Mouse (Mus musculus) liver, embryonic 14.5 days (tissue): ENCODE measurements around the gene Me1. TPM values are rescaled to one million over a fixed set of nuclear protein-coding genes. Genes with fewer than 3 reads are reported as not detected.

Experiments used
- ATAC-seq: fragments of 200-750 bp; cut with Nextera tagmentation; 2 replicates; pipeline ENCODE4 v1.8.0; 2017; ENCODE audit warnings: moderate number of reproducible peaks, mild to moderate bottlenecking, moderate library complexity; ENCODE audit not compliant: insufficient read depth
- DNase-seq, 3 experiments: peaks; one replicate each; pipeline ENCODE4 v3.0.0-alpha.2; 2012 to 2013; ENCODE audit warnings: low read depth in 3 of 3, low spot score in 3 of 3
- H3K27ac ChIP-seq: fragments of 300-500 bp; sonication (generic); 2 replicates; pipeline ENCODE4 v1.5.1; 2014; ENCODE audit warnings: moderate library complexity, mild to moderate bottlenecking, control low read depth, inconsistent platforms
- H3K27me3 ChIP-seq: fragments of 300-500 bp; sonication (generic); 2 replicates; pipeline ENCODE4 v1.6.1; 2014; ENCODE audit warnings: mild to moderate bottlenecking, low read length, moderate library complexity; ENCODE audit not compliant: control insufficient read depth, insufficient read depth
- H3K36me3 ChIP-seq: fragments of 300-500 bp; sonication (generic); replicated peaks from 2 replicates; pipeline ENCODE4 v1.6.1; 2014; ENCODE audit warnings: low read depth; ENCODE audit not compliant: control insufficient read depth, insufficient read depth
- H3K4me1 ChIP-seq, 2 experiments: fragments of 200-500 bp in 1 of 2; fragments of 300-500 bp in 1 of 2; sonication (generic) in 1 of 2; replicated peaks; 2 replicates each; pipeline ENCODE4 v1.6.1; 2012 to 2014; ENCODE audit warnings: antibody characterized with exemption in 1 of 2, inconsistent platforms in 1 of 2, low read length in 1 of 2; ENCODE audit not compliant: control insufficient read depth in 2 of 2, insufficient read depth in 2 of 2
- H3K4me2 ChIP-seq: fragments of 300-500 bp; sonication (generic); 2 replicates; pipeline ENCODE4 v1.6.1; 2014; ENCODE audit warnings: low read depth, mild to moderate bottlenecking, control low read depth, moderate library complexity
- H3K4me3 ChIP-seq, 2 experiments: fragments of 200-500 bp in 1 of 2; fragments of 300-500 bp in 1 of 2; sonication (generic) in 1 of 2; 2 replicates each; pipeline ENCODE4 v1.5.1; 2012 to 2014; ENCODE audit warnings: low read depth in 2 of 2, low read length in 2 of 2, mild to moderate bottlenecking in 2 of 2, control low read depth in 1 of 2, inconsistent platforms in 1 of 2, moderate library complexity in 1 of 2; ENCODE audit not compliant: insufficient read depth in 1 of 2
- H3K9ac ChIP-seq: fragments of 300-500 bp; sonication (generic); replicated peaks from 2 replicates; pipeline ENCODE4 v1.6.1; 2014; ENCODE audit warnings: mild to moderate bottlenecking, control low read depth, moderate library complexity
- H3K9me3 ChIP-seq: fragments of 300-500 bp; sonication (generic); 2 replicates; pipeline ENCODE4 v1.6.1; 2016; ENCODE audit warnings: low read length, mixed read lengths; ENCODE audit not compliant: control insufficient read depth
- CTCF ChIP-seq: IDR thresholded peaks from 2 replicates; pipeline ENCODE4 v1.5.1; 2016; ENCODE audit warnings: antibody characterized with exemption, low read depth, control low read depth
- EP300 ChIP-seq: IDR thresholded peaks from 2 replicates; pipeline ENCODE4 v1.6.1; 2016; ENCODE audit warnings: antibody characterized with exemption, low read depth
- WGBS: fragments of 180-500 bp; shearing (Covaris S2); extraction: QIAGEN DNeasy Blood & Tissue Kit; methylation state at CpG from one replicate; pipeline ENCODE4 v1.1.7; 2014; ENCODE audit not compliant: insufficient replicate concordance; 5-methylcytosine and 5-hydroxymethylcytosine counted together
- polyA plus RNA-seq, 2 experiments: library from polyadenylated mRNA; depleted of rRNA in 1 of 2; stranded (reverse) in 1 of 2; unstranded in 1 of 2; fragments of >200 nt; fragmentation: Nextera tagmentation in 1 of 2; extraction: Ambion mirVana in 1 of 2; gene quantifications; 2 replicates each; pipeline versions ENCODE4 v1.2.1 to v1.2.3; 2012 to 2014

Gene Me1
- polyA plus RNA-seq, 2 experiments: 1.8 to 3.6 TPM

DNA sequence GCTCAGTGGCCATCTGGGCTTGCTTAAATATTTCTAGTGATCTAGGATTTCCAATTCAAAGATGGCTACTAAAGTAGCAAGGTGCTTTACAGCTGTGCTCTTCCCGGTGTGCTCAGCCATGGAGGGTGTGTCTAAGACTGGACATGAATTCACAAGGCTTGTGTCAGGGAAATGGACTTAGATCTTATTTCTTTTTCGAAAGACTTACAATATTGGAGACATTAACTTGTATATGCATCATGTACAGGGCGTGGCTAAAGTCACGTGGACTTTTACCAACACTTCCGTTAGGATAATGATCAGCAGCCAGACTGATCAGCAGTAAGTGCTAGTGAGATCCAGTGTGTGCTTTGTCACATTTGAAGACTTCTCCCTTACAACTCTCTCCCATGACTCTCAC, 24.5 kb upstream of the Me1 start:
- no peaks in the 10 kb centered on the region for H3K36me3 ChIP-seq
- no peaks in the 10 kb centered on the region for H3K4me1 ChIP-seq
- 59% methylated on average over 5 of the region's 5 CpGs for WGBS
- H3K9ac ChIP-seq: no peak overlapping the region
- TF ChIP-seq EP300 (no peak), CTCF (no peak)
- H3K4me2 ChIP-seq: no peak overlapping the region
- H3K9me3 ChIP-seq: no peaks in the 10 kb centered on the region
- H3K27ac ChIP-seq: no peak overlapping the region
- DNase-seq (no peak), ATAC-seq (no peak)
- H3K4me3 ChIP-seq: no peak overlapping the region
- H3K27me3 ChIP-seq: no peaks in the 10 kb centered on the region

DNA sequence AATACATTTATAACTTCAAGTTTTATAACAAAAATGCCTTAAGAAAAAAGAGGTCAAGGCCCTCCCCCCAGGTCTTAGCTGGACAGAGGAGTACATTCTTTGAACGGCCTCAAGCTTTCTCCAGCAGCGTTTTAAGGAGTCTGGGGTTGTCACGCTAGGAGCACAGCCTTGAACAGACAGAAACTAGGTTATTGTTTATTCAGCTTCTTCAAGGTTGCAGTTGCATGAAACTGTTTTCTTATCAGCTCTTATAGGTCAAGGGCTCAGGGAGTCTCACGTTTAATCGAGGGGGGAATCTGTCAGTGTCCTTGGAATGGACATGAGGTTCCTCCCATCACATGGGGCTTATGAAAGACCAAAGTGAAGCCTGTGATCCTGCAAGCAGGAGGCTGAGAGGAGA, 21.4 kb upstream of the Me1 start:
- H3K4me1 ChIP-seq: no peaks in the 10 kb centered on the region
- H3K4me3 ChIP-seq: no peak overlapping the region
- DNase-seq (no peak), ATAC-seq (no peak)
- WGBS: 60% methylated on average over 5 of the region's 5 CpGs
- no peaks in the 10 kb centered on the region for H3K36me3 ChIP-seq
- TF ChIP-seq EP300: no peak
- no peak for TF ChIP-seq CTCF
- H3K27me3 ChIP-seq: no peaks in the 10 kb centered on the region
- no peaks in the 10 kb centered on the region for H3K9me3 ChIP-seq
- no peak overlapping the region for H3K9ac ChIP-seq
- no peak overlapping the region for H3K4me2 ChIP-seq
- H3K27ac ChIP-seq: no peak overlapping the region

DNA sequence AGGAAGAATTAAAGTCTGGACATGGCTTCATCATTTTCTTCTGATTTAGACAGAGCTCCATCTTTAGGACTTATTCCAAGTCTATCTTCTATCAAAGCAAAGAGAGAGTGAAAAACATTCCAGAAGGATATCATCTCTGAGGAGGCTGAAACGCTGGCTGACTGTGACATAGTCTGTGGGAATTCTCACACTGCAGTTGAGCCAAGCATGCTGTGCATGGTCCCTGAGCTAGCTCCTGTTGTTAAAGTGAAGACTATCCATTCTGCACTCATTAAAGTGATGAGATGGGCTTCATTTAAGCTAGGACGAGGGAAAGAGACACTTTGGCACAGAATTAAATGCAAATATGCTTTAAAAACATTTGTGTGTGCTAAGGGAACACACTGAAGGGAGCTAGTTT, 20.8 kb upstream of the Me1 start:
- 28% methylated on average over 2 of the region's 2 CpGs for WGBS
- ATAC-seq (no peak), DNase-seq (no peak)
- no peaks in the 10 kb centered on the region for H3K27me3 ChIP-seq
- no peak overlapping the region for H3K27ac ChIP-seq
- TF ChIP-seq CTCF (no peak), EP300 (no peak)
- no peaks in the 10 kb centered on the region for H3K9me3 ChIP-seq
- H3K9ac ChIP-seq: no peak overlapping the region
- H3K4me1 ChIP-seq: no peaks in the 10 kb centered on the region
- no peak overlapping the region for H3K4me2 ChIP-seq
- no peaks in the 10 kb centered on the region for H3K36me3 ChIP-seq
- no peak overlapping the region for H3K4me3 ChIP-seq

DNA sequence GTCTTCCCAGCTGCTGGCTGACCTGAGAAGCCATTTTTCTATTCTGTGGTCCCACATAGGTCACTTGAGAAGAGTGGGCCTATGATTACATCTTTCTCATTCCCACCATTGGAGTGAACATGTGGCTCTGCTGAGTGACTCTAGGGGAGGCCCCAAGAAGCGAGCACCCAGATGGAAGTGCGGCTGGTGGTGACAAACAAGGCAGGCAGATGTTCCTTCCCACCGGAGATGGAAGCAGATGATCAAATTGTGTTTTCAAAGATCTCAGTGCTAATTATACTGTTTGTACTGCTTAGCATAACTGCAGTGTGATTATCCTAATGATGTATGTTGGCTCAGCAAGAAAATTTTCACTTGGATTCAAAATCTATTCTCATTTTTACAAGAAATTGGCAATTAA, 18.3 kb upstream of the Me1 start:
- Histone ChIP-seq H3K36me3 (no peaks in the 10 kb centered on the region), H3K4me3 (no peak overlapping the region), H3K9ac (no peak overlapping the region), H3K9me3 (no peaks in the 10 kb centered on the region), H3K27me3 (no peaks in the 10 kb centered on the region), H3K4me2 (no peak overlapping the region), H3K27ac (no peak overlapping the region), H3K4me1 (no peaks in the 10 kb centered on the region)
- DNase-seq: no peak
- WGBS: 77% methylated on average over 3 of the region's 3 CpGs
- TF ChIP-seq CTCF (no peak), EP300 (no peak)
- ATAC-seq: no peak

DNA sequence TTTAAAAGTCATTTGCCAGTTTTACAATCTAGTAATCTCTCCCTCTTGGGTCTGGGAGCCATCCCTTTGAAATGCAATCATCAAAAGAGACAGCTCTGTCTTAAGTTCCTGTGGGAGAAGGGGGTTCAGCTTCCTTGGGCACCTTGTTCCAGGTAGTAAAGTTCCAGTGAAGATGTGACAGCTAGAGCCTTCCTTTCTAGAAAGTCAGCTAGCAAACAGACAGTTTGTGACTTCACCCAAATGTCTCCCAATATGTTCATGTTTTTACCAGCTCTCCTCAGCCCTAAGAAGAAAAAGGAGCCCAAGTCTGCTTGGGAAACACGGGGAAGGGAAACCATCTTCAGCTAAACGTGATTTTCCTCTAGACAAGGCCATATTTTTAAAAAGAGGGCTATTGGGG, 16.9 kb upstream of the Me1 start:
- no peaks in the 10 kb centered on the region for H3K9me3 ChIP-seq
- no peak overlapping the region for H3K9ac ChIP-seq
- no peak for ATAC-seq
- TF ChIP-seq EP300: no peak
- TF ChIP-seq CTCF: no peak
- H3K27ac ChIP-seq: no peak overlapping the region
- no peak for DNase-seq
- no peaks in the 10 kb centered on the region for H3K36me3 ChIP-seq
- no peak overlapping the region for H3K4me3 ChIP-seq
- no peaks in the 10 kb centered on the region for H3K27me3 ChIP-seq
- no peak overlapping the region for H3K4me2 ChIP-seq
- no peaks in the 10 kb centered on the region for H3K4me1 ChIP-seq
- WGBS: 44% methylated on average over 2 of the region's 2 CpGs
